Mouse (Mus musculus): ENCODE results near the gene Synpo2l. TPM values are rescaled to one million over a fixed set of nuclear protein-coding genes. Genes with fewer than 3 reads are reported as not detected.

Synpo2l gene
- total RNA-seq, 1 experiment, result 1.1 TPM

DNA sequence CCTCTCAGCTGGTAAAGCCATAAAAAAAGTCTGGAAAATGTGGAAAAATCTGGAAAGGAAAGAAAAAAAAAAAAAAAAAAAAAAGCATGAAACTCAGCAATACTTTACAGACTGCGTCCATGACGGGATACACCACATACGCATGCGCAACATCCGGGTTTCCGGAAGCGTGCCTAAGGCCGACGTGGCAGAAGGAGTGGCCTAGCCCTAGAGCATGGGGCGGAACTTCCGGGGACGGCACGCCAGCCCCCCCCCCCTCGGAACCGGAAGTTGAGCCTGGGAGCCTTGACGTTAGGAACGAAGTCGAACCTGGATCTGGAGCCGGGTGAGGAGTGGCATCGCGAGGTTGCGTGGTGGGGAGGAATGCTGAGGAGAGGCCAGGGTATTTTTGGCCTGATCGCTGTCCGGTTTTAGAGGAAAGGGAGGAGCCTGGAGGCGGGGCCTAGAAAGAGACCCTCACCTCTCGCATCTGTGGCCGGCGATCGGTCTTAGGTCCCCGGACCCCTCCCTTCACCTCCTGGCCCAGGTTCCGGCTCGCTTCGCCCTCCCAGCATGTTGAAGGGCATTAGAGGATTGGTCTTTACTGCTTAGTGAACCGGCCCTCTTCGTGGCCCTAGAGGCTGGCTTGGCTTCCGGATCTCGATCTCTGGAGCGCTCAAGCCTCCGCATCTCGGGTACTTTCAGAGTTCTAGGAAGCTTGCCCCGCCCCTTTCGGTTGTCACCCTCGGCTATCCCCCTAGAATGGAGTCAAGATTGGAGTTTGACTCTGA, 6.1 kb upstream of the Synpo2l start, which contains the start of gene Sec24c:
Gene Sec24c, plus strand, starts transcription at position 245 of the 770 bp plus-strand sequence.
- peak; percentile 100 for DNase-seq (ENCODE audit: low read depth, low spot score)
- TF ChIP-seq ZC3H11A (IDR thresholded peaks at IDR 0.05; ENCODE audit: borderline replicate concordance, low read depth, low read length) (no peak), ZNF384 (IDR thresholded peaks at IDR 0.05; ENCODE audit: low read depth, low read length) (peak; percentile 96), HCFC1 (IDR thresholded peaks at IDR 0.05; ENCODE audit: borderline replicate concordance, insufficient read depth, low read length) (peak; percentile 75), MAFK (IDR thresholded peaks at IDR 0.05; ENCODE audit: insufficient read depth, low read depth, low read length) (peak; percentile 64), CHD2 (IDR thresholded peaks at IDR 0.05; ENCODE audit: low read depth, low read length) (no peak)
- peak within 1 kb of the TSS; percentile 84 for H3K27ac ChIP-seq (ENCODE audit: insufficient read depth, low read depth, low read length, poor library complexity, severe bottlenecking)

DNA sequence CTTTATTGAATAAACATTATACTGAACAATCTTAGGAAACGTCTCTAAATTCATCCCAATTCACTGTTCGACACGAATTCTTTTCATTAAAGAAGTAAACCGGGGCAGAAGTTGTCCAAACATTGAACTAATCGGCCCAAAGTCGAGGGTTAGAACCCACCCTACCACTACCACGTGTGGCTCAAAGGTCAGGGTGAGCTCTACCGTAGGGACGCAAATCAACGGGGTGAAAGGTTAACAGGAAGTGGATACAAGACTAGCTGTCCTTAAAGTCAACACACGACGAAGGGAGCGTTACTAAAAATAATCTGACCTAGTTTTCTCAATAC, 5.5 kb upstream of the Synpo2l start:
- in situ Hi-C loops (cut with MboI; ENCODE audit: low sequenced_read_pairs in 2 of 2, unreplicated experiment in 2 of 2), result no loop called here
- Histone ChIP-seq H3K4me3 (ENCODE audit: insufficient read depth in 1 of 2, low read depth in 1 of 2, low read length in 2 of 2, poor library complexity in 1 of 2, severe bottlenecking in 1 of 2) (peak overlapping the region; percentile 51 to 89), H3K27ac (ENCODE audit: insufficient read depth, low read depth, low read length, poor library complexity, severe bottlenecking) (peak overlapping the region; percentile 63; the same call in 1 of the 2 replicates), H3K9me3 (ENCODE audit: control insufficient read depth, insufficient read depth, low read depth, low read length) (no peaks in the 10 kb centered on the region), H3K4me1 (ENCODE audit: control insufficient read depth in 2 of 2, insufficient read depth in 2 of 2, low read length in 2 of 2, poor library complexity in 1 of 2) (0 out of 4 replicates have a peak, but pooled peaks cover 0 to 2% of the 10 kb centered on the region in 2 experiments), H3K36me3 (ENCODE audit: control insufficient read depth, insufficient read depth, low read length, poor library complexity, severe bottlenecking) (peaks cover 14% of the 10 kb centered on the region), H3K9ac (ENCODE audit: insufficient read depth, low read depth, low read length, poor library complexity, severe bottlenecking) (peak overlapping the region; percentile 59)
- no peak for DNase-seq (ENCODE audit: low read depth, low spot score)
- TF ChIP-seq HCFC1 (IDR thresholded peaks at IDR 0.05; ENCODE audit: borderline replicate concordance, insufficient read depth, low read length) (no peak), ZC3H11A (IDR thresholded peaks at IDR 0.05; ENCODE audit: borderline replicate concordance, low read depth, low read length) (no peak), ZNF384 (IDR thresholded peaks at IDR 0.05; ENCODE audit: low read depth, low read length) (no peak), CHD2 (IDR thresholded peaks at IDR 0.05; ENCODE audit: low read depth, low read length) (peak; percentile 56; the same call in 1 of the 2 replicates), MAFK (IDR thresholded peaks at IDR 0.05; ENCODE audit: insufficient read depth, low read depth, low read length) (no peak)

More for the DNA sequence above, 6.1 kb upstream of the Synpo2l start, which contains the start of gene Sec24c:
- Histone ChIP-seq H3K4me3 (ENCODE audit: insufficient read depth in 1 of 2, low read depth in 1 of 2, low read length in 2 of 2, poor library complexity in 1 of 2, severe bottlenecking in 1 of 2) (peak within 1 kb of the TSS; percentile 89 to 92), H3K9me3 (ENCODE audit: control insufficient read depth, insufficient read depth, low read depth, low read length) (no peaks in the 10 kb centered on the region), H3K36me3 (ENCODE audit: control insufficient read depth, insufficient read depth, low read length, poor library complexity, severe bottlenecking) (peaks cover 15% of the 10 kb centered on the region), H3K9ac (ENCODE audit: insufficient read depth, low read depth, low read length, poor library complexity, severe bottlenecking) (peak within 1 kb of the TSS; percentile 88), H3K4me1 (ENCODE audit: control insufficient read depth in 2 of 2, insufficient read depth in 2 of 2, low read length in 2 of 2, poor library complexity in 1 of 2) (0 out of 4 replicates have a peak, but pooled peaks cover 0 to 2% of the 10 kb centered on the region in 2 experiments)
- in situ Hi-C loops (cut with MboI; ENCODE audit: low sequenced_read_pairs in 2 of 2, unreplicated experiment in 2 of 2), result no loop called here

DNA sequence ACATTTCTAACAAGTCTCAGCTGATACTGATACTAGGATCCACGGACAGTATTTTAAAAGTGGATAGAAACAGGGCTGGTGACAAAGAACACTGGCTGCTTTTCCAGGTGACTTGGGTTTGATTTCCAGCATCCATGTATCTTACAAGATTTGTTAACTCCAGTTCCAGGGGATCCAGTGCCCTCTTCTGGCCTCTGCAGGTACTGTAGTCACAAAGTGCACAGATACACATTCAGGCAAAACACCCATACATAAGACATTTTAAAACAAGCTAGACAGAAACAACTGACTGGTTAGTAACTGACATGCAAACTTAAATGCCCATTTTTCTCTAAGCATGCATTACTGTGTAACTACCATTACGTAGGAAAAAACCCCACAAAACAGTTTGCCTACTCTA, 4.8 kb upstream of the Synpo2l start:
- DNase-seq (ENCODE audit: low read depth, low spot score), result peak; percentile 83
- in situ Hi-C loops (cut with MboI; ENCODE audit: low sequenced_read_pairs in 2 of 2, unreplicated experiment in 2 of 2), result no loop called here
- Histone ChIP-seq H3K4me3 (ENCODE audit: insufficient read depth in 1 of 2, low read depth in 1 of 2, low read length in 2 of 2, poor library complexity in 1 of 2, severe bottlenecking in 1 of 2) (peak overlapping the region; percentile 7 to 89; a peak in 2 of 4 replicates), H3K4me1 (ENCODE audit: control insufficient read depth in 2 of 2, insufficient read depth in 2 of 2, low read length in 2 of 2, poor library complexity in 1 of 2) (0 out of 4 replicates have a peak, but pooled peaks cover 0 to 2% of the 10 kb centered on the region in 2 experiments), H3K9ac (ENCODE audit: insufficient read depth, low read depth, low read length, poor library complexity, severe bottlenecking) (peak overlapping the region; percentile 31; the same call in 1 of the 2 replicates), H3K36me3 (ENCODE audit: control insufficient read depth, insufficient read depth, low read length, poor library complexity, severe bottlenecking) (peaks cover 10% of the 10 kb centered on the region), H3K9me3 (ENCODE audit: control insufficient read depth, insufficient read depth, low read depth, low read length) (no peaks in the 10 kb centered on the region), H3K27ac (ENCODE audit: insufficient read depth, low read depth, low read length, poor library complexity, severe bottlenecking) (no peak overlapping the region; the same call in 1 of the 2 replicates)
- TF ChIP-seq HCFC1 (IDR thresholded peaks at IDR 0.05; ENCODE audit: borderline replicate concordance, insufficient read depth, low read length) (no peak), ZC3H11A (IDR thresholded peaks at IDR 0.05; ENCODE audit: borderline replicate concordance, low read depth, low read length) (0 out of 2 replicates have a peak, but pooled peaks have one; percentile 6)

DNA sequence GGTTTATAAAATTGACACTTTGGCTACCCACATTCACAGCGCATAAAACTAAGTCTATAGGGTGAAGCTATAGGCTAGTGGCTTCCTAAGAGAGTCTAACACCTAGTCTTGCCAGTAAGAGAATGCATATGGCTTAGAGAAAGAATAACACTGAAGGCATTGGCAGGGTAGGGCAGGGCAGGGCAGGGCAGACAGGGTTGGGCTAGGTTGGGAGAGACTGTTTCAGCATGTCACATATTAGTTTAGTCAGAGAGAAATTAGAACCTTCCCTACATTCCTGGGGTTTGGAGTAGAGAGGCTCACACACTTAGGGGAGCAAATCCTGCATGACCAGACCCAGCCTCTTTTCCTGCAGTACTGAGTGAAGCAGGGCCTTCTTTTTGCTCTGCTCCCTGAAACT, 685 bp downstream of the Synpo2l start:
- no peaks in the 10 kb centered on the region for H3K36me3 ChIP-seq (ENCODE audit: control insufficient read depth, insufficient read depth, low read length, poor library complexity, severe bottlenecking)
- in situ Hi-C loops (cut with MboI; ENCODE audit: low sequenced_read_pairs in 2 of 2, unreplicated experiment in 2 of 2), result no loop called here
- H3K4me3 ChIP-seq (ENCODE audit: insufficient read depth in 1 of 2, low read depth in 1 of 2, low read length in 2 of 2, poor library complexity in 1 of 2, severe bottlenecking in 1 of 2), result no peak overlapping the region
- no peak for DNase-seq (ENCODE audit: low read depth, low spot score)
- H3K9ac ChIP-seq (ENCODE audit: insufficient read depth, low read depth, low read length, poor library complexity, severe bottlenecking), result no peak overlapping the region
- H3K9me3 ChIP-seq (ENCODE audit: control insufficient read depth, insufficient read depth, low read depth, low read length), result no peaks in the 10 kb centered on the region
- no peak overlapping the region for H3K27ac ChIP-seq (ENCODE audit: insufficient read depth, low read depth, low read length, poor library complexity, severe bottlenecking)
- TF ChIP-seq HCFC1 (IDR thresholded peaks at IDR 0.05; ENCODE audit: borderline replicate concordance, insufficient read depth, low read length), result no peak
- no peak for TF ChIP-seq ZNF384 (IDR thresholded peaks at IDR 0.05; ENCODE audit: low read depth, low read length)
- no peak for TF ChIP-seq MAFK (IDR thresholded peaks at IDR 0.05; ENCODE audit: insufficient read depth, low read depth, low read length)
- TF ChIP-seq ZC3H11A (IDR thresholded peaks at IDR 0.05; ENCODE audit: borderline replicate concordance, low read depth, low read length), result no peak
- TF ChIP-seq CHD2 (IDR thresholded peaks at IDR 0.05; ENCODE audit: low read depth, low read length), result no peak
- H3K4me1 ChIP-seq (ENCODE audit: control insufficient read depth in 2 of 2, insufficient read depth in 2 of 2, low read length in 2 of 2, poor library complexity in 1 of 2), result peaks cover 0 to 14% of the 10 kb centered on the region in 2 experiments; a peak in 1 of 4 replicates
